Mouse (Mus musculus) common myeloid progenitor, adult 5-6 weeks (primary cell): ENCODE results near the gene Phf1. TPM values are rescaled to one million over a fixed set of nuclear protein-coding genes. Genes with fewer than 3 reads are reported as not detected.

ENCODE experiments used
- ATAC-seq: replicated peaks from 2 replicates; pipeline ENCODE4 v1.8.0; 2016; ENCODE audit warnings: low read depth, mild to moderate bottlenecking, moderate TSS enrichment, inconsistent platforms; ENCODE audit not compliant: poor library complexity, severe bottlenecking
- total RNA-seq: library from RNA; stranded (forward); fragments of 200-1000, 187-1606 nt; gene quantifications from 2 replicates; pipeline ENCODE4 v1.2.3, GENCODE M21; 2017

The Phf1 gene
- total RNA-seq, 1 experiment from 2014 or later, result 3.2 TPM

DNA sequence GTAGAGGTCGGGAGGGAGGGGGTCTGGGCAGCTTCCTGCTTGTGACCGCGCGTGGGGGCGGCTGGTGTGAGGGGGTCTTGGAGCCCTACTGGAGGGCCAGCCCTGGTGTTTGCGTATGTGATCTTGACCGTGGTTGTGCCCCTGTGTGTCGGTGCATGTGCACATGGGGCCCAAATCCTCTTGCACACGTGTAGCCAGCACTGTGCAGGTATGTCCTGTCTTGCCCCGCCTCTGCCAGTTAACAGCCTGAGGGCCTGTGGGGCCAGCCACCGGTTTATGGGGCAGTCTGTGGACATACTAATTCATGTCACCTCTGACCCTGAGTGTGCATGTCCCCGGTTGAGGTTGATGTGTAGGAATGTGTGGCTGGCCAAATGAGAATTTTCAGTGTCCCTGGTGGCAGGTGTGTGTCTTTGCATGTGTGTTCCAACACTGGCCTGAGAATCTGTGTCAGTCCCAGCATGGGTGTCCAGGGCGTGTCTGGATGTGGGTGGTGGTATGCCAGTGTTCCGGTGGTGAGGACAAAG is 16.3 kb downstream of the Phf1 start:
- ATAC-seq, result peak; percentile 55

DNA sequence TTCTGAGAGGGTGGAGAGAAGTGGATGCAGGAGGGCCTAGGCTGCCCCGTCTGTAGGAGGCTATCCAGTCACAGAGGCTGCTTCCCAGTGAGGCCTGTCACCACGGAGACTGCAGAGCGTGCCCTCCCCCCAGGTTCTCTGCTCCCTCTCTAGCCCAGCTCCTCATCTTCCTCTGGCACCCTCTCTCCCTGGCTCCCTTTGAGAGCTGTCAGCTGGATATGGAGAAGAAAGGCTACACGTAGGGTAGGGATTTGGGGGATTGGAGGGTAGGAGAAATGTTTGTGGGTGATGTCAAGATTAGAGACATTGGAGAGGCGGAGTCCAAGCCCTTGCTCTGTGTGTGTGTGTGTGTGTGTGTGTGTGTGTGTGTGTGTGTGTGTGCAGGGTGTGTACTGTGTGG is 17.0 kb downstream of the Phf1 start:
- ATAC-seq, result no peak

DNA sequence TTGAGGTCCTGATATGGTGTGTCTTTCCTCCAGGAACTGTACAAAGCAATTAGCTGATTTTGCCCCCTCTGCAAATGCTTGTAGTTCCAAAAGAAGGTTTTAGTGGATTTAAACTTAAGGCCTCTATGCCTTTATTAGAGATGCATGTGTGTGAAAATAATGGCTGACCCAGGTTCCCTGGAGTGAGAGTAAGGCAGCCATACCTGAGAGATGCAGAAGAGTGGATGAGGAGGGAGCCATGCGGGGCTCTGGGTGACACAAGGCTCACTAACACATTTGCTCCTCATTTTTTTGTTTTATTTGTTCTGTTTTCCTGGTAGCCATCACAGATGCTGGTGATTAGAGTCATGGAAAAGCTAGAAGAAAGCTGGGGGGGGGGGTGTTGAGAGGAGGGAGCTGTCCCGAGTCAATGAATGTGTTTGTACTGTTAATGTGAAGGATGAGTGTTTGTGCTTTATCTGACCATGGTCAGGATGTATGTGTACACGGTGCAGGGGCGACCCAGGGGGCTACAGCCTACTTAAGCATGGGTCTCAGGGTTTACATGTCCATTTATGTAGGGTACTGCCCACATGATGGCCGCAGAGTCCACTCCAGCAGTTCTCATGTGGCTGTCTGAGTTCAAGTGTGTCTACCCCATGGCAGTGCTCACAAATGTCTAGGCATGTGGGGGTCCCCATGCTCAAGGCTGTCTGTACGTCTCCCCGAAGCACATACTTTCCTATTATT is 17.9 kb downstream of the Phf1 start:
- no peak for ATAC-seq

DNA sequence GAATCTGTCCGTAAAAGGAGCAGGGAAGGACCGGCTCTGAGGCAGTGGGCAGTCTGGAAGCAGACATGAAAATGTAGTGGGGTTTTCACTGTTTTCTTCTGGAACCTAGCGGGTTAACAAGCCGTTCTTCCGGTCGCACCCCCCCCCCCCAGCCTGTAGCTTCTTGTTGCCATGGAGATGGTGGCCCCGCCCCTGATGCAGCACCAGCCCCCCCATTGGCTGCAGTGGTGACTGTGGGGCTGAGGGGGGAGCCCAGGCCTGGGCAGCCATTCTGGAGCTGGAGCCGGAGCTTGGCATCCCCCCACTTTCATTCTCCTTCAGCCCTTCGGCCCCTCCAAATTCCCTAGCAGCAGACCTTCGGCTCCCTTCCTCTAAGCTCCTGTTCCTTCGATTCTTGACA is 18.6 kb downstream of the Phf1 start:
- ATAC-seq, result peak; percentile 57

DNA sequence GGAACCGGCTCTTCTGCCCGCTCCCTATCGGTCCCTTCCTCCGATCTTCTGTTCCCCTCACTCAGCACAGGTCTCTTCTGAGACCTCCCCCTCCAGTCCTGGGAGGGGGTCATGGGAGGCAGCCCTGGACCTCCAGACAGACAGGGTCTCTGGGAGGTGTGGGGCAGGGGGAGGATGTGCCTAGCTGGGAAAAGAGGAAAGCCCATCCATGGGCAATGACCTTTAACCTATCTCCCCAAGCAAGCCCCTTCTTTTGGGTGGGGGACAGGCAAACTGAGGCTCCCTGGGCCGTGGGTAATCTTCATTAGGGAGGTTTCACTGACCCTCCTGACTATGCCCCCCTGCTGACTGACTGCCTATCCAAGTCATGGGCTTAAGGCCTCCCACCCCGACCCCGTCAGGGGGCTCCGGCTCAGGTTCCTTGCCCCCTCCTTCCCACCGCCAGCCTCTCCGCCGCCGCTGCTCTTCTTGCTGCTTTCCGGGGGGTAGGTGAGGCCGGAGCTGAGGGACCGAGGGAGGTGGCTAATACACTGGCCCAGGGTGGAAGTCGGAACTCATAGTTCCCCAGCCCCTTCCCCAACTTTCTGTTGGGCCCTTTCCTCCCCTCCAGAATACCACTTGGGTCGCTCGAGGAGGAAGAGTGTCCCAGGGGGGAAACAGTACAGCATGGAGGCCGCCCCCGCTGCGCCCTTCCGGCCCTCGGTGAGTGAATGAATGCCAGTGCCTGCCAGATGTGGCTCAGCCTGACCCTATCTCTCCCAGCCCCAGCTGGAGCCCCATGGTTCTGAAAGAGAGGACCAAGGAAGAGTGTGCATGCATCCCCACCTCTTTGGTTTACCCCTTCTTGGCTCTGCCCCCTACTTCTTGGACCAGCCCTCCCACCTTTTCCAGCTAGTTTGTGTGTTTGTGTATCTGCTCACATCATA is 19.4 kb downstream of the Phf1 start:
- no peak for ATAC-seq

DNA sequence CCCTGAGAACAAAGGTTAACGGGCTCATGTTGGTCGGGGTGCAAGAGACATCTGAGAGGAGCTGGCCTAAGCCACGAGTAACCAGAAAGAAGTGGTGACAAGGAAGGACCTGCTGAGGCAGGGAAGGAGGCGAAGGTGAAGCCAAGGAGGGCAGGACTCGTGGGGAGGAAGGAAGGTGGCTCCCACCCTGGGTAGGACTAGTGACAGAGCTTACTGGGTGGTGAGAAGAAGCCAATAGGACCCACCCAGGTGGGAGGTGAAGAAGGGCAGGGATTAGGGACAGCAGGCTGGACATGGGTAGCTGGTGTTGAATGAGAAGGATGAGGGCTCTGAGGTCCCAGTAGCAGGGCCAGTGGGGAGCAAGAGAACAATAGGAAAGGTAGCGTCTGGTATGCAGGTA is 20.3 kb downstream of the Phf1 start:
- ATAC-seq, result no peak

DNA sequence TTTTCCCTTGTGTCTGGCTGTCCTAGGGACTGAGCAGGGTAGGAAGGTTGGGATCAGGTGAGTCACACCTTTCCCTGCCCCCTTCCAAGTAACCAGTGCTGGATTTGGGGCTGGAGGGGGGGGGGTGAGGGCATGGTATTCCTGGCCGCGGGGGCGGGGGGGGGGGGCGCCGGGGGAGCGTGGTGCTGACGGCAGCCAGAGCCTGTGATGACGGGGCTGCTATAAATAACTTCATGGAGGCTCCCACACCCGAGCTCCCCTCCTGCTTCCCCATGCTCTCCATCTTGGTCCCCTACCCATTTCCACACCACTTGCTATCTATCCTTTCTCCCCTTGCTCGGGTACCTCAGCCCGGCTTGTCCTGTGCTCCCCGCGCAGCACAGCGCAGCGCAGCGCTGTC is 20.9 kb downstream of the Phf1 start:
- no peak for ATAC-seq

DNA sequence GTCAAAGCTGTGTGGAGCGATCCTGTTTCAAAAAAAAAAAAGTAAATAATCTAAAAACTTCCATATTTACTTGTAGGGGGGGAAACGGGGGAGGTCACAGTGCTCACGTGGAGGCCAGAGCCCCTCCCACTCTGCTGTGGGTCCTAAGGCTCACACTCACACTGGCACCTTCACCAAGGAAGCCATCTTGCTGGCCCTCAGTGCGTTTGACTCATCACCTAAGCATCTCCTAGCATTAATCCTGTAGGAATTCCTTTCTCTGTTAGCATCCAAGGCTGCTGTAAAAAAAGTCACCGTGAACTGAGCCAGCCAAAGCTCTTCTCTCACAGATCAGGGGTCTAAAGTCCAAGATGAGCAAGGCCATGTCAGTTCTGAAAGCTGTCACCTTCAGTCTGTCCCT is 23.5 kb downstream of the Phf1 start:
- ATAC-seq, result no peak

DNA sequence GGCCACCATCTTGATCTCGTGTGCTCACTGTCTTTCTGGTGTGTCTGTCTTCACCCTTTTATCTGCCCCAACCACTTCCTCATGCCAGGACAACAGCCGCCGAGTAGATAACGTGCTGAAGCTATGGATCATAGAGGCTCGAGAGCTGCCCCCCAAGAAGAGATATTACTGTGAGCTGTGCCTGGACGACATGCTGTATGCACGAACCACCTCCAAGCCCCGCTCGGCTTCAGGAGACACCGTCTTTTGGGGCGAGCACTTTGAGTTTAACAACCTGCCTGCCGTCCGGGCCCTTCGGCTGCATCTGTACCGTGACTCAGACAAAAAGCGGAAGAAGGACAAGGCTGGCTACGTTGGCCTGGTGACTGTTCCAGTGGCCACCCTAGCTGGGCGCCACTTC is 24.0 kb downstream of the Phf1 start:
- ATAC-seq, result peak; percentile 75

DNA sequence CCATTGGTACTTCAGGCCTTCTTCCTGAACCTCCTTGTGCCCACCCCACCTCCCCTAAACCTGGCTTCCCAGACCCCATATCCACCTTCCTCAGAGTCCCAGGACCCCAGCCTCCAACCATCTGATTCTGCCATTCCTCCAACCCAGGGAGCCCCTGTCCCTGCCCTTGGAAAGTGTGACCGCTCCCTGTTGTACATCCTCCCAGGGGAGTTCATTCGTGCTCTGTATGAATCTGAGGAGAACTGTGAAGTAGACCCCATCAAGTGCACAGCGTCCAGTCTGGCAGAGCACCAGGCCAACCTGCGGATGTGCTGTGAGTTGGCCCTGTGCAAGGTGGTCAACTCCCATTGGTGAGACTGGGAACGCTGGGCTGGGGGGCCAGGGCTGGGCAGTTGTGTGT is 25.0 kb downstream of the Phf1 start:
- ATAC-seq, result no peak

DNA sequence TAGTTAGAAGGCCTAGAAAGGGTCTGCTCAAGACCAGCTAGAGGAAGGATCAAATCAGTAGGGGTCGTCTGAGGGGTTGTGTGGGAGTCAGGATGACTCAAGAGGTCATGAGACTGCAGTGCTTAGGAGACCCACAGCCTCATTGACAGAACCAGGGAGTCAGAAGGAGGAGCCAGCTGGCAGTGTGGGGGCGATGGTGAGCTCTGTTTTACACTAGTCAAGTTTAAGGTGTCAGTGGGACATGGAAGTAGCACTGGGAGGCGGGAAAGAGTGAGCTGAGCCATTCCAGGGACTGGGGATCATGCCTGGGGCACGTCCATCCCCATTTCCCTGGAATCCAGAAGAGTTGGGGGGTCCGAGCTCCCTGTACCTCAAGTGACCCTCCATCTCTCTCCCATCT is 26.0 kb downstream of the Phf1 start:
- ATAC-seq, result no peak

DNA sequence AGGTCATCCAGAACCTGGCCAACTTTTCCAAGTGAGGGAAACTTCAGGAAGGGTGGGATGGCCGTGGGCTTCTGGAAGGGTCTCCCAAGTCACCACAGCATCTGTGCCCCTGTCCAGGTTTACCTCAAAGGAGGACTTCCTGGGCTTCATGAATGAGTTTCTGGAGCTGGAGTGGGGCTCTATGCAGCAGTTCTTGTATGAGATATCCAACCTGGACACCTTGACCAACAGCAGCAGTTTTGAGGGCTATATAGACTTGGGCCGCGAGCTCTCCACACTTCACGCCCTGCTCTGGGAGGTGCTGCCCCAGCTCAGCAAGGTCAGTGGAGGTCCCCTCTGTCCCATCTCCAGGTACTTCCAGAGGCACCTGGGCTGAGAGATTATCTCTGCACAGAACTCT is 27.0 kb downstream of the Phf1 start:
- ATAC-seq, result no peak

DNA sequence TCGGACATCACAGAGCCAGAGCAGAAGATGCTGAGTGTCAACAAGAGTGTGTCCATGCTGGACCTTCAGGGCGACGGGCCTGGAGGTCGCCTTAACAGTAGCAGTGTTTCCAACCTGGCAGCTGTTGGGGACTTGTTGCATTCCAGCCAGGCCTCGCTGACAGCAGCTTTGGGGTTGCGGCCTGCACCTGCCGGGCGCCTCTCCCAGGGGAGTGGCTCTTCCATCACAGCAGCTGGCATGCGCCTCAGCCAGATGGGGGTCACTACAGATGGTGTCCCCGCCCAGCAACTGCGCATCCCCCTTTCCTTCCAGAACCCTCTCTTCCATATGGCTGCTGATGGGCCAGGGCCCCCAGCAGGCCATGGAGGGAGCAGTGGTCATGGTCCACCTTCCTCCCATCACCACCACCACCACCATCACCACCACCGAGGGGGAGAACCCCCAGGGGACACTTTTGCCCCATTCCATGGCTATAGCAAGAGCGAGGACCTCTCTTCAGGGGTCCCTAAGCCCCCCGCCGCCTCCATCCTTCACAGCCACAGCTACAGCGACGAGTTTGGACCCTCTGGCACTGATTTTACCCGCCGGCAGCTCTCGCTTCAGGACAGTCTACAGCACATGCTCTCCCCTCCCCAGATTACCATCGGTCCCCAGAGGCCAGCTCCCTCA is 28.9 kb downstream of the Phf1 start:
- ATAC-seq, result no peak

DNA sequence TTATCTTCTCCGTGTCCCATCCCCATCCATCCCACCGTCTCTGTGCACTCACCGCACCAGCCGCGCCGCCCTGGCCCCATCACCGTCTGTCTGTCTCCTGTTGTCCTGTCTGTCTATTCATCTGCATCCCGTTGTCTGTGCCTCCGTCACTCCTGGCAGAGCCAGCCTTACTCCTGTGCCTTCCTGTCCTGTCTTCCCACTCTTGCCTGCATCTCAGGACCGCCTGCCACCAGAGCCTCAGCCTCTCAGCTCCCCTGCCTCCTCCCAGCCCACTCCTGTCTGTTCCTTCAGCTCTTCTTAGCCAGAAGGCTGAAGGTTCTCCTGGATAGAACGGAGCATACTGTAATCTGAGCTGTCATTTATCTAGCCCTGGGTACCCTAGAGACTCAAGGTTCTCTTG is 34.1 kb downstream of the Phf1 start:
- ATAC-seq, result no peak

DNA sequence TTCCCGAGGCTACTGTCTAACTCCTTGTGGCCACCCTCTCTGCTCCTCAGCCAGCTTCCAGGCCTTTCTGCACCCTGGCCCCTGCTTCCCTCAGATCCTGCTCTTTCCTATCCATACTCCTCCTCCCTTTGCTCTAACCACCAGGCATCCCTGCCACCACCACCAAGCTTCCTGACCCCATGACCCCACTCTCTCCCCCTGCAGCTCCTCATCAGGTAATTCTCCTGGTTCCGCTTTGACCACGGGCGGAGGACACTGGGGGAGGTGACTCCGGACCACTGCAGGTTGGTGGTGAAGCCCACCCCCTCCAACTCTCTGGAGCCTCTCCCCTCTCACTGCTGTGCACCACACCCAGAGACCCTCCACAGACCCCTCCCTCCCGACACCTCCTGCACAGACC is 34.6 kb downstream of the Phf1 start:
- no peak for ATAC-seq

DNA sequence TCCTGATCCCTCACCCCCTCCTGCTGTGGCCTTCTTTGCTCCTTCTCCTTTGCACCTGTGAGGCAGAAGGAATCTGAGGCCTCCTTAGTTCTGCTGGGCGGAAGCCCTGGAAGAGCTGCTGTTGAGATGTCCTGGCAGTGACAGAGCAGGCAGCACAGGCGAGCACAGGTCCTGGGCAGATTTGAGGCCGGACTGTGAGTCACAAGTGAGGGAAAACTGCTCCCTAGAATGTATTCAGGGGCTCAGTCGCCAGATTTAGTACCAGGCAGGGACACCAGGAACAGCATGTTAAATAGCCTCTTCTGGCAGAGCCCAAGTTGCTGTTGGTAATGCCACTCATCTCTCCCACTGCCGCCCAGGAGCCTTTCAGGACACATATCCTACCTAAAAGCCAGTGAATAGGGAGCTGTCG is 35.4 kb downstream of the Phf1 start:
- no peak for ATAC-seq

DNA sequence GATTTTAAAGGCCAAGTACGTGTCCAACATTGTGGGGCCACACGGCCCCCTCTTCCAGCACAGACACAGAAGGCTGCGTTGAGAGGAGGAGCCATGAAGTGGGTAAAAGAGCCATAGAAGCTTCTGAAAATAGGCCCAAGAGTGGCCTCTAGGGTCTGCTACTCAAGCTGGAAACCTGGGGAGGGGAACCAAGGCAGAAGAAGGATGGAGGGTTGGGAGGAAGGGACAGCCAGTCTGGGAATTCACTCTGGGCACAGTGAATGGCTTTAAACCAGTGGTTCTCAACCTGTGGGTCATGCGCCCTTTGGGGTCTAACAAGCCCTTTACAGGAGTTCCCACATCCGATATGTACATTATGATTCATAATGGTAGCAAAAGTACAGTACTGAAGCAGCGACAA is 36.4 kb downstream of the Phf1 start:
- no peak for ATAC-seq

DNA sequence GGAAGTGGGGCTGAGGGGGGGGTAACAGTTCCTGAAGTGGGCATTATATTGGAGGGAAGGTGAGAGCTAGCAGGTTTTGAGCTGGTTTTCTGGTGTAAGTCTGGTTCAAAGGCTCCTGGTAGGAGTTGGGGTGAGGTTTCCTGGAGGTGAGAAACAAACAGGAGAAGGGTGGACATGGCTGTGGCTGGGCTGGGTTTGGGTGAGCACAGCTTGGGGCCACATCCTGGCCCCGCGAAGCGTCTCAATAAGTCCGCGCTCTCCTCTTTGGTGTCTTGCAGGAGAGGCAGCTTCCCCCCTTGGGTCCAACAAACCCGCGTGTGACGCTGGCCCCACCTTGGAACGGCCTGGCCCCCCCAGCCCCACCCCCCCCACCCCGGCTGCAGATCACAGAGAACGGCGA is 37.4 kb downstream of the Phf1 start:
- ATAC-seq, result no peak

DNA sequence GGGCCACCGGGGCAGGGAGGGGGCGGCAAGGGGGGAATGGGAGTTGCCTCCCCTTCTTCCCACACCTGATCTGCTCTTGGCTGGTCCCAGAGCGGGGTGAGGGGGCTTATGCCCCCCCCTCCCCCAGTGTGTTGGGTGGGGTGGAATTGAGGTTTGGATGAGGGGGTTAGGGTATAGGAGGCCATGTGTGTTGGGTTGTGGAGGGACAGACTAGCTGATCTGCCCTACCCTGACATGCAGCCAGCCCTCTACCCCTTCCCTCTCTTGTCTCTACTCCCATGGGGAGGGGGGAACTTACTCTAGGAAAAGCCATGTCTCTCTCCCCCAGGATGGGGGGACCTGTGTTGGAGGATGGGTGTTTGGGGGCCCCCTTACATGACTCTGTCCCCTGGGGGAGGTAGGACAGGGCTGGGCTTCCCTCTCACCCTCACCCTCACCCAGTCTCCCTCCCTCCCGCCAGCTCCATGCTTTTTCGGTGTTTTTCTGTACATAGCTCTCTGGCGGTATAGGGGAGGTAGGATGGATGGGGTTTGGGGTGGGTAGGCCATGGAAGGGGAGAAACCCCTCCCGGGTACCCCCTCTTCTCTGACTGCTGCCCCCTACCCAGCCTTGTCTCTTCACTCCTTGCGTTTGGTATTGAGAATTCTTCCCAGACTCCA is 38.5 kb downstream of the Phf1 start:
- no peak for ATAC-seq

DNA sequence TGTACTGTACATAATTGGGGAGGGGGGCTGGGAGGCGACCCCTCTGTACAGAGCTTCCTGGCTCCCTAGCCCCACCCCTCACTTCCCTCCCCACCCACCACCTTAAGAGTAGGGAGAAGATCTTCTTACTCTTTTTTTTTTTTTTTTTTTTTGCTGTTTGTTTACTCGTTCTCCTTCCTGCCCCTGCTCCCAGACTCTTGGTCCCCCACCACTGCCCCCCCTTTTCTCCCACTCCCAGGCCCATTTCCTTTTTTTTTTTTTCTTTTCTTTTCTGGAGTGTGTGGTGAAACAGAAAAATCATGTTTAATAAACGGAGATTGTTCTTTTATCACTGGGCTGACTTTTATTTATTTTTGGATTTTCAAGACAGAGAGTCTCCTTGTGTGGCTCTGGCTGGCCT is 39.3 kb downstream of the Phf1 start:
- ATAC-seq, result no peak
